16 mouse cellular contexts compared by ENCODE assay signal in the genomic region with DNA sequence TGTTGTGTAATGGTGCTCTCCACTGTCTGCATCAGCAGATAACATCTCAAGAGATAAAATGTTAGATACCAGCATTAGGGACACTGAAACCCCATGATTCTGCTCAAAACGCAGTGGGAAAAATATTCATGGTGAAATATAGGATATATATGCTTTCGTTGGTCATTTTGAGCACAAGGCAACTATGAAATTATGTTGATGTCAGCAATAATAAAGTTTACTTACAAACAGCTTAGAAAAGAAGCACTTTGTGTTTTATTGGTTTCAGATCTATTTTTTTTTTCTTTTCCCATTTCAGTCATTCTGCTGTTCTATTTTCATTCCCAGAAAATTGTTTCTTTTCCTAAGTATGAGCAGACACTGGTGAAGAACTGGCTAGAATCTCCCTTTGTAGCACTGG.
"Had no signal": no experiment of that assay in that cellular context is flagged by ENCODE, and none has a peak within 500 bp of the region (broad histone marks: within the 10 kb centered on the region; RNA-seq: fewer than 3 reads in every experiment).

No protein-coding gene starts in this region.

- H3K36me3 ChIP-seq: stomach, embryonic 15.5 days had no signal

- H3K27ac ChIP-seq: neural tube, embryonic 13.5 days; neural tube, embryonic 15.5 days; stomach, embryonic 15.5 days; stomach, postnatal 0 days had no signal

- H3K9me3 ChIP-seq: neural tube, embryonic 13.5 days; neural tube, embryonic 15.5 days; stomach, embryonic 15.5 days had no signal

- H3K27me3 ChIP-seq: neural tube, embryonic 13.5 days; neural tube, embryonic 15.5 days; stomach, embryonic 15.5 days had no signal

- H3K4me2 ChIP-seq: neural tube, embryonic 13.5 days; neural tube, embryonic 15.5 days; stomach, embryonic 15.5 days had no signal

- H3K4me3 ChIP-seq: neural tube, embryonic 13.5 days; neural tube, embryonic 15.5 days; stomach, embryonic 15.5 days had no signal

- DNase-seq: retina, postnatal 1 day; right cerebral cortex, adult 18-20 months; right cerebral cortex, postnatal 14 days; right cerebral cortex, postnatal 25 days; right cerebral cortex, postnatal 4 days; spleen, adult 18-20 months; thymus, adult 18-20 months; thymus, adult 2 months; thymus, postnatal 14 days; thymus, postnatal 25 days; thymus, postnatal 36 days; thymus, postnatal 4 days had no signal

- H3K4me1 ChIP-seq: stomach, embryonic 15.5 days had no signal

- H3K9ac ChIP-seq: neural tube, embryonic 13.5 days; neural tube, embryonic 15.5 days; stomach, embryonic 15.5 days had no signal
